Mouse (Mus musculus): Measurements from ENCODE around the gene Rap2b. TPM values are rescaled to one million over a fixed set of nuclear protein-coding genes. Genes with fewer than 3 reads are reported as not detected.

The Rap2b gene
- polyA plus RNA-seq, 1 experiment from 2014 or later, result 5.0 TPM

DNA sequence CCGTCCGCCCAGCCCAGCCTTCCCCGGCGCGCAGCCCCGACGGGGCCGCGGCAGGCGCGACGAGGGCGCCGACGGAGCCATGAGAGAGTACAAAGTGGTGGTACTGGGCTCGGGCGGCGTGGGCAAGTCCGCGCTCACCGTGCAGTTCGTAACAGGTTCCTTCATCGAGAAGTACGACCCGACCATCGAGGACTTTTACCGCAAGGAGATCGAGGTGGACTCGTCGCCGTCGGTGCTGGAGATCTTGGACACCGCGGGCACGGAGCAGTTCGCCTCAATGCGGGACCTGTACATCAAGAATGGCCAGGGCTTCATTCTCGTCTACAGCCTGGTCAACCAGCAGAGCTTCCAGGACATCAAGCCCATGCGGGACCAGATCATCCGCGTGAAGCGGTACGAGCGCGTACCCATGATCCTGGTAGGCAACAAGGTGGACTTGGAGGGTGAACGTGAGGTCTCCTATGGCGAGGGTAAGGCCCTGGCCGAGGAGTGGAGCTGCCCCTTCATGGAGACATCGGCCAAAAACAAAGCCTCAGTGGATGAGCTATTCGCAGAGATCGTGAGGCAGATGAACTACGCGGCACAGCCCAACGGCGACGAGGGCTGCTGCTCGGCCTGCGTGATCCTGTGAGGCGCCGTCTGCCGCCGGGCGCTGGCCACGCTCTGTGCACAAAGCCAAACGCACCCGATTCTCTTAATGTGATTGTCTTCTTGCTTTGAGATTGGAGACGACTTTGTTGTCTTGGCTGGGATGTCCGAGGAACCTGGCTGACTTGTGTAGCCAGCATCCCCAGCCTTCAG lies 3.7 kb downstream of the Rap2b start:
- peak overlapping the region; percentile 87 for H3K27ac ChIP-seq (ENCODE audit: low read length)
- no peaks in the 10 kb centered on the region for H3K27me3 ChIP-seq (ENCODE audit: control insufficient read depth, insufficient read depth, low read length)
- H3K4me3 ChIP-seq (ENCODE audit: low read length), result peak overlapping the region; percentile 94
- peak overlapping the region; percentile 96 for H3K4me2 ChIP-seq (ENCODE audit: low read depth, low read length)
- ATAC-seq (replicated peaks; ENCODE audit: extremely low read depth, insufficient read depth, low FRiP score), result no peak; the same call in 1 of the 2 replicates
- under 1% methylated on average over 68 of the region's 68 CpGs for WGBS
- peaks cover 21% of the 10 kb centered on the region for H3K4me1 ChIP-seq (ENCODE audit: control insufficient read depth, insufficient read depth, low read length)
- peak overlapping the region; percentile 89 for H3K9ac ChIP-seq (ENCODE audit: low read length)
- H3K9me3 ChIP-seq (replicated peaks; ENCODE audit: control insufficient read depth, low read length), result no peaks in the 10 kb centered on the region
- no peaks in the 10 kb centered on the region for H3K36me3 ChIP-seq (ENCODE audit: control insufficient read depth, insufficient read depth)

DNA sequence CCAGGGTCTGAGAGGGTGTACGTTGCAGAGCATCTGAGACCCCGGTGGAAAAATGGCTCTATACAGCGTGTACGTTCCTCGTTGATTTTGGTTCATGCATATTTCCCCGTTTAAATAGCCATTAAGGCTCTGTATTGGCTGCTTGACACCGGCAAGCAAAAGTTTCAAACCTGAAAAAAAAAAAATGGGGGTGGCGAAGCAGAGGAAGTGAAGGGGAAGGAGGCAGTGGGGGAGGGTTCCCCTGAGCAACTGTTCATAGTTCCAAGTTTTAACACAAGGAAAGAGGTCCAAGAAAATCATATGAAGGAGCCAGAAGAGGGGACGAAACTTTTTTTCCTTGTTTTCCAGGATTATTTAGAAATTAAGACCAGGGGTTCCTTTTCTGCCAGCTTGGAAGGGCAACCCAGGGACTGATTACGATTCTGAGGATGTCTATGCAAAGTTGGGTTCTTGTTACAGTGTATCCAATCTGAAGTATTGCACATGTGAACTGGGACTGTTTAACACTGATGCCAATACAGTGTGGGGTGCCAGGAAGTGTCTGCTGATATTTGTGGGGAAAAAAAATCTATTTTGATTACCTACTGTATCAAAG lies 4.4 kb downstream of the Rap2b start, which contains the start of gene B430305J03Rik:
TSS of gene B430305J03Rik (minus strand) at position 173 of the 595 bp plus-strand sequence.
- Histone ChIP-seq H3K4me2 (ENCODE audit: low read depth, low read length) (peak within 1 kb of the TSS; percentile 96), H3K9ac (ENCODE audit: low read length) (peak within 1 kb of the TSS; percentile 89), H3K36me3 (ENCODE audit: control insufficient read depth, insufficient read depth) (no peaks in the 10 kb centered on the region), H3K27ac (ENCODE audit: low read length) (peak within 1 kb of the TSS; percentile 87), H3K27me3 (ENCODE audit: control insufficient read depth, insufficient read depth, low read length) (no peaks in the 10 kb centered on the region), H3K9me3 (replicated peaks; ENCODE audit: control insufficient read depth, low read length) (no peaks in the 10 kb centered on the region), H3K4me1 (ENCODE audit: control insufficient read depth, insufficient read depth, low read length) (peaks cover 21% of the 10 kb centered on the region), H3K4me3 (ENCODE audit: low read length) (peak within 1 kb of the TSS; percentile 94)
- WGBS, result 2% methylated on average over 10 of the region's 10 CpGs
- no peak for ATAC-seq (replicated peaks; ENCODE audit: extremely low read depth, insufficient read depth, low FRiP score)

DNA sequence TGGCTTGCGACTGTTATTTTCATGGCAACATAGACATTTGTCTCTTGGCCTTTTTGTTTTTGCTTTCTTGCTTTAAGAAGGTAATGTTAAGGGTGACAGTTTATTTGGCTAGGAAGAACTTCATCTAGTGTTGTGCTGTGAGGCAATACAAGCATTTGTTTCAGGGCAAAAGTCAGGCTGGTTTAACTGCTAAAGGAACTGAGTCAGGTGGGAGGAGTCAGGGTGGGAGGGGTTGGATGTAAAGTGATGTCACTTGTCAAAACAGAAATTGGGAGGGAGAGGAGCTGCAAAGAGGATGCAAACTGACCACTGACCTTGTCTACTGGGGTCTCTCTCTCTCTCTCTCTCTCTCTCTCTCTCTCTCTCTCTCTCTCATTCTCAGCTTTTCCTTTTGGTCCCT lies 7.0 kb downstream of the Rap2b start:
- no peaks in the 10 kb centered on the region for H3K9me3 ChIP-seq (replicated peaks; ENCODE audit: control insufficient read depth, low read length)
- no peak overlapping the region for H3K4me3 ChIP-seq (ENCODE audit: low read length)
- no peak overlapping the region for H3K9ac ChIP-seq (ENCODE audit: low read length)
- ATAC-seq (replicated peaks; ENCODE audit: extremely low read depth, insufficient read depth, low FRiP score), result no peak
- peaks cover 17% of the 10 kb centered on the region for H3K4me1 ChIP-seq (ENCODE audit: control insufficient read depth, insufficient read depth, low read length)
- H3K36me3 ChIP-seq (ENCODE audit: control insufficient read depth, insufficient read depth), result no peaks in the 10 kb centered on the region
- no peak overlapping the region for H3K4me2 ChIP-seq (ENCODE audit: low read depth, low read length)
- no peak overlapping the region for H3K27ac ChIP-seq (ENCODE audit: low read length)
- no peaks in the 10 kb centered on the region for H3K27me3 ChIP-seq (ENCODE audit: control insufficient read depth, insufficient read depth, low read length)
- WGBS, result 100% methylated on average over 1 of the region's 1 CpGs

- H3K9ac ChIP-seq (ENCODE audit: low read length), result no peak overlapping the region
- no peak overlapping the region for H3K4me3 ChIP-seq (ENCODE audit: low read length)
- no peaks in the 10 kb centered on the region for H3K27me3 ChIP-seq (ENCODE audit: control insufficient read depth, insufficient read depth, low read length)
- H3K4me1 ChIP-seq (ENCODE audit: control insufficient read depth, insufficient read depth, low read length), result no peaks in the 10 kb centered on the region
- ATAC-seq (replicated peaks; ENCODE audit: extremely low read depth, insufficient read depth, low FRiP score), result no peak
- H3K27ac ChIP-seq (ENCODE audit: low read length), result no peak overlapping the region
- no peak overlapping the region for H3K4me2 ChIP-seq (ENCODE audit: low read depth, low read length)
- no peaks in the 10 kb centered on the region for H3K9me3 ChIP-seq (replicated peaks; ENCODE audit: control insufficient read depth, low read length)
- H3K36me3 ChIP-seq (ENCODE audit: control insufficient read depth, insufficient read depth), result no peaks in the 10 kb centered on the region
- WGBS, result 86% methylated on average over 8 of the region's 8 CpGs
Observed at GRCm38 (mm10) chr3:61376001-61376400, 14.6 kb downstream of the Rap2b start.

GRCm38 (mm10) chr3:61386368-61386767 lies 24.9 kb downstream of the Rap2b start:
- ATAC-seq (replicated peaks; ENCODE audit: extremely low read depth, insufficient read depth, low FRiP score), result no peak
- Histone ChIP-seq H3K9ac (ENCODE audit: low read length) (no peak overlapping the region), H3K9me3 (replicated peaks; ENCODE audit: control insufficient read depth, low read length) (no peaks in the 10 kb centered on the region), H3K27me3 (ENCODE audit: control insufficient read depth, insufficient read depth, low read length) (no peaks in the 10 kb centered on the region), H3K4me2 (ENCODE audit: low read depth, low read length) (no peak overlapping the region), H3K4me3 (ENCODE audit: low read length) (no peak overlapping the region), H3K36me3 (ENCODE audit: control insufficient read depth, insufficient read depth) (no peaks in the 10 kb centered on the region), H3K27ac (ENCODE audit: low read length) (no peak overlapping the region), H3K4me1 (ENCODE audit: control insufficient read depth, insufficient read depth, low read length) (no peaks in the 10 kb centered on the region)
- WGBS, result 65% methylated on average over 4 of the region's 4 CpGs

DNA sequence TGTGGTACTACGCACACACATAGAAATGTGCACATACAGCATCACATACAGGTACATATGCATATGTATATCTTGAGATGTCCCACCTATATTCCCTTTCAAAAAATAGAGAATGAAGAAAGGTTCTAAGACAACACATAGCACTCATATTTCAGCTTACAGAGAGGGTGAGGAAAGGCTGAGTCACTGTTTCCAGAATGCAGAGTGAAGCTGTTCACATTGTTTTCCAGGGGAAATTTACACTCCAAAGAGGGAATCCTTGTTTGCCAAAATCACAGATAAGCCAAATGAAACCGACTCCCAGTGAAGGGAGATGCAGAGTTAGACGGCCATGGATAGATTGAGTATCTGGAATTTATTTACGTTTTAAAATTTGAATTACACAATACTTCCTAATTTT lies 30.1 kb downstream of the Rap2b start:
- no peak for ATAC-seq (replicated peaks; ENCODE audit: extremely low read depth, insufficient read depth, low FRiP score)
- Histone ChIP-seq H3K4me2 (ENCODE audit: low read depth, low read length) (no peak overlapping the region), H3K27ac (ENCODE audit: low read length) (no peak overlapping the region), H3K9ac (ENCODE audit: low read length) (no peak overlapping the region), H3K27me3 (ENCODE audit: control insufficient read depth, insufficient read depth, low read length) (no peaks in the 10 kb centered on the region), H3K36me3 (ENCODE audit: control insufficient read depth, insufficient read depth) (no peaks in the 10 kb centered on the region), H3K9me3 (replicated peaks; ENCODE audit: control insufficient read depth, low read length) (no peaks in the 10 kb centered on the region), H3K4me3 (ENCODE audit: low read length) (no peak overlapping the region), H3K4me1 (ENCODE audit: control insufficient read depth, insufficient read depth, low read length) (no peaks in the 10 kb centered on the region)
- WGBS, result 43% methylated on average over 4 of the region's 4 CpGs

DNA sequence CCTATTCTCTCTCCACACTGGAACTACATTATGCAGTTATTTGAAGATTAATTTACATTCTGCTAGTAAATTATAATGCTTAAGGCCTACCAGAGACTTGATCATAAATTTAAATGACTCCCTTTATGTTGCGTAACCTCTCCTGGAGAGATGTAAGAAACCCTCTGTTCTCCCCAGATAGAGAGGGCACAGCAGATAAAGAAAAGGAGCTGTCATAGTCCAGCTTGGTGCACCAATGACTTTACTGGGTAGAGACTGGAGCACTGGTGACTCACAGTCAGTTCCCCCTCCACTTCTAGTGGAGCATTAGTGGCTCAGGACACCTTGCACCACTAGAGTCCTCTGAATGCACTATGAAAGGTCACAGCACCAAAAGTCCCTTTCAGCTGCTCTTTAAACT lies 31.4 kb downstream of the Rap2b start:
- H3K4me1 ChIP-seq (ENCODE audit: control insufficient read depth, insufficient read depth, low read length), result no peaks in the 10 kb centered on the region
- 100% methylated on average over 1 of the region's 1 CpGs for WGBS
- H3K27ac ChIP-seq (ENCODE audit: low read length), result no peak overlapping the region
- no peak overlapping the region for H3K4me3 ChIP-seq (ENCODE audit: low read length)
- no peaks in the 10 kb centered on the region for H3K36me3 ChIP-seq (ENCODE audit: control insufficient read depth, insufficient read depth)
- H3K27me3 ChIP-seq (ENCODE audit: control insufficient read depth, insufficient read depth, low read length), result no peaks in the 10 kb centered on the region
- no peak overlapping the region for H3K4me2 ChIP-seq (ENCODE audit: low read depth, low read length)
- H3K9ac ChIP-seq (ENCODE audit: low read length), result no peak overlapping the region
- no peak for ATAC-seq (replicated peaks; ENCODE audit: extremely low read depth, insufficient read depth, low FRiP score)
- H3K9me3 ChIP-seq (replicated peaks; ENCODE audit: control insufficient read depth, low read length), result no peaks in the 10 kb centered on the region

GRCm38 (mm10) chr3:61393520-61393919 lies 32.1 kb downstream of the Rap2b start:
- H3K27ac ChIP-seq (ENCODE audit: low read length), result no peak overlapping the region
- H3K4me1 ChIP-seq (ENCODE audit: control insufficient read depth, insufficient read depth, low read length), result no peaks in the 10 kb centered on the region
- WGBS, result 54% methylated on average over 3 of the region's 3 CpGs
- H3K4me2 ChIP-seq (ENCODE audit: low read depth, low read length), result no peak overlapping the region
- H3K4me3 ChIP-seq (ENCODE audit: low read length), result no peak overlapping the region
- H3K9me3 ChIP-seq (replicated peaks; ENCODE audit: control insufficient read depth, low read length), result no peaks in the 10 kb centered on the region
- no peak overlapping the region for H3K9ac ChIP-seq (ENCODE audit: low read length)
- no peaks in the 10 kb centered on the region for H3K27me3 ChIP-seq (ENCODE audit: control insufficient read depth, insufficient read depth, low read length)
- no peak for ATAC-seq (replicated peaks; ENCODE audit: extremely low read depth, insufficient read depth, low FRiP score)
- no peaks in the 10 kb centered on the region for H3K36me3 ChIP-seq (ENCODE audit: control insufficient read depth, insufficient read depth)

GRCm38 (mm10) chr3:61395382-61395781 lies 33.9 kb downstream of the Rap2b start:
- Histone ChIP-seq H3K36me3 (ENCODE audit: control insufficient read depth, insufficient read depth) (no peaks in the 10 kb centered on the region), H3K9ac (ENCODE audit: low read length) (no peak overlapping the region), H3K4me2 (ENCODE audit: low read depth, low read length) (no peak overlapping the region), H3K27me3 (ENCODE audit: control insufficient read depth, insufficient read depth, low read length) (no peaks in the 10 kb centered on the region), H3K9me3 (replicated peaks; ENCODE audit: control insufficient read depth, low read length) (no peaks in the 10 kb centered on the region), H3K4me1 (ENCODE audit: control insufficient read depth, insufficient read depth, low read length) (no peaks in the 10 kb centered on the region), H3K4me3 (ENCODE audit: low read length) (no peak overlapping the region), H3K27ac (ENCODE audit: low read length) (no peak overlapping the region)
- ATAC-seq (replicated peaks; ENCODE audit: extremely low read depth, insufficient read depth, low FRiP score), result no peak
- 82% methylated on average over 3 of the region's 3 CpGs for WGBS
